8 mouse cellular contexts compared by ENCODE assay signal in the genomic region with DNA sequence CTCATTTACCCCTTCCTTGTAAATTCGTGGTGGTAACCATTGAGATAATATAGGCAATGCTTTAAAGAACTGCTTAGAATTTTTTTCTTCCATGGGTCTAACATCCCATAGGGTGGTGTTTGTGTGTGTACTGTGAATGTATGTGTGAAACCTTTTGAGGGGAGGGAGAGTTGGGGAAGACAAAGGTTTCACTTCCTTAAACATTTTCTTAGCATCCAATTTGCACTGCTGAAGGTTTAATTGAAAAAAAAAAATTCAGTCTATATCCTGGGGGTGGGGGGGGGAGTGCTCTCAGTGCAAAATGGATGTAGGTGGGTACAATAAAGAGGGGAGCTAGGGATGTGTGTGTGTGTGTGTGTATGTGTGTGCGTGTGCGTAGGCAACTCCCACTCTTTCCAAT. TPM values are rescaled to one million over a fixed set of nuclear protein-coding genes. Genes with fewer than 3 reads are reported as not detected.
A peak's percentile ranks its signal among the peaks of the same experiment; 100 is the strongest.
DNase-seq lines count a peak whose midpoint lies in the region; ATAC-seq and TF ChIP-seq lines count a peak whose summit lies in the region.

No protein-coding gene starts in this region.

- H3K4me2 ChIP-seq in embryonic facial prominence, embryonic 14.5 days (ENCODE audit: low read depth, low read length) = peak overlapping the region; percentile 70
- peak overlapping the region; percentile 74 for H3K4me2 ChIP-seq in intestine, embryonic 16.5 days (ENCODE audit: low read depth, low read length)
- H3K4me2 ChIP-seq in neural tube, embryonic 13.5 days = peak overlapping the region; percentile 98

- WGBS in embryonic facial prominence, embryonic 14.5 days = 10% methylated on average over 3 of the region's 3 CpGs
- WGBS in intestine, embryonic 16.5 days = 9% methylated on average over 3 of the region's 3 CpGs
- WGBS in neural tube, embryonic 13.5 days = 11% methylated on average over 3 of the region's 3 CpGs

- no peak for ATAC-seq in embryonic facial prominence, embryonic 14.5 days (ENCODE audit: low read depth)
- ATAC-seq in intestine, embryonic 16.5 days = no peak
- ATAC-seq in neural tube, embryonic 13.5 days (ENCODE audit: low read depth) = no peak
- no peak for ATAC-seq in inflammation-experienced regulatory T-cells, adult 6 months
- ATAC-seq in erythroid progenitor cell, adult 5-6 weeks (replicated peaks; ENCODE audit: low FRiP score, poor library complexity, severe bottlenecking) = no peak

- H3K27me3 ChIP-seq in embryonic facial prominence, embryonic 14.5 days (replicated peaks; ENCODE audit: control insufficient read depth, insufficient read depth, low read length) = no peaks in the 10 kb centered on the region
- H3K27me3 ChIP-seq in intestine, embryonic 16.5 days (replicated peaks; ENCODE audit: control insufficient read depth, insufficient read depth, low read length) = no peaks in the 10 kb centered on the region
- H3K27me3 ChIP-seq in neural tube, embryonic 13.5 days = no peaks in the 10 kb centered on the region

- H3K4me3 ChIP-seq in layer of hippocampus, adult 2 months = peak overlapping the region; percentile 85
- peak overlapping the region; percentile 82 for H3K4me3 ChIP-seq in embryonic facial prominence, embryonic 14.5 days (ENCODE audit: low read depth, low read length)
- H3K4me3 ChIP-seq in intestine, embryonic 16.5 days (ENCODE audit: low read length) = peak overlapping the region; percentile 93
- H3K4me3 ChIP-seq in neural tube, embryonic 13.5 days = peak overlapping the region; percentile 96

- no peak for TF ChIP-seq CTCF in layer of hippocampus, adult 2 months (conservative IDR thresholded peaks at IDR 0.05)

- peak overlapping the region; percentile 98 for H3K27ac ChIP-seq in layer of hippocampus, adult 2 months
- H3K27ac ChIP-seq in embryonic facial prominence, embryonic 14.5 days (replicated peaks; ENCODE audit: low read depth, low read length) = peak overlapping the region; percentile 95
- H3K27ac ChIP-seq in intestine, embryonic 16.5 days (ENCODE audit: low read length) = peak overlapping the region; percentile 94
- peak overlapping the region; percentile 98 for H3K27ac ChIP-seq in neural tube, embryonic 13.5 days (replicated peaks)

- no peaks in the 10 kb centered on the region for H3K9me3 ChIP-seq in embryonic facial prominence, embryonic 14.5 days (ENCODE audit: control insufficient read depth, low read length)
- H3K9me3 ChIP-seq in intestine, embryonic 16.5 days (ENCODE audit: control insufficient read depth, low read length) = no peaks in the 10 kb centered on the region
- no peaks in the 10 kb centered on the region for H3K9me3 ChIP-seq in neural tube, embryonic 13.5 days

- H3K4me1 ChIP-seq in embryonic facial prominence, embryonic 14.5 days (ENCODE audit: control insufficient read depth, insufficient read depth, low read length) = peaks cover 31% of the 10 kb centered on the region
- peaks cover 52% of the 10 kb centered on the region for H3K4me1 ChIP-seq in intestine, embryonic 16.5 days (ENCODE audit: control insufficient read depth, insufficient read depth, low read length)
- H3K4me1 ChIP-seq in neural tube, embryonic 13.5 days (replicated peaks) = peaks cover 64% of the 10 kb centered on the region

- no peak for DNase-seq in layer of hippocampus, adult 2 months (ENCODE audit: low spot score in 2 of 2)
- no peak for DNase-seq in layer of hippocampus, postnatal 10 days (ENCODE audit: low spot score in 2 of 2)
- DNase-seq in embryonic facial prominence, embryonic 14.5 days (ENCODE audit: low spot score) = no peak
- DNase-seq in retina, embryonic 14.5 days (ENCODE audit: low spot score) = no peak

- H3K9ac ChIP-seq in embryonic facial prominence, embryonic 14.5 days (ENCODE audit: low read depth, low read length) = peak overlapping the region; percentile 92
- peak overlapping the region; percentile 95 for H3K9ac ChIP-seq in intestine, embryonic 16.5 days (ENCODE audit: low read depth, low read length)
- H3K9ac ChIP-seq in neural tube, embryonic 13.5 days = peak overlapping the region; percentile 99

- 0 out of 2 replicates have a peak, but pooled peaks cover 7% of the 10 kb centered on the region for H3K36me3 ChIP-seq in embryonic facial prominence, embryonic 14.5 days (ENCODE audit: control insufficient read depth, insufficient read depth, low read length)
- no peaks in the 10 kb centered on the region for H3K36me3 ChIP-seq in intestine, embryonic 16.5 days (ENCODE audit: control insufficient read depth, insufficient read depth, low read length)
- H3K36me3 ChIP-seq in neural tube, embryonic 13.5 days = no peaks in the 10 kb centered on the region

RNA-seq across cellular contexts. Expression of a gene that starts 0.5 kb away (rescaled TPM):
- 10 to 100 TPM; 68.4 to 76.9 TPM for total RNA-seq in layer of hippocampus, adult 2 months (2021)
- total RNA-seq in layer of hippocampus, postnatal 10 days (2021) = 10 to 100 TPM; 91.2 to 97.7 TPM
- polyA plus RNA-seq in embryonic facial prominence, embryonic 14.5 days (2014; fragmentation: Nextera tagmentation; extraction: Ambion mirVana) = 16.9 and 18.7 TPM in 2 replicates
- polyA plus RNA-seq in intestine, embryonic 16.5 days (2015; fragmentation: Nextera tagmentation; extraction: Ambion mirVana) = 5.1 and 5.9 TPM in 2 replicates
- 9.4 and 9.6 TPM in 2 replicates for polyA plus RNA-seq in neural tube, embryonic 13.5 days (2015; fragmentation: Nextera tagmentation; extraction: Ambion mirVana)
- 10 to 100 TPM; 11.1 to 12.4 (median 12.2) TPM for polyA plus RNA-seq in inflammation-experienced regulatory T-cells, adult 6 months (2017; shearing (Covaris generic))
- total RNA-seq in erythroid progenitor cell, adult 5-6 weeks (2015; ENCODE audit: low replicate concordance) = 0.36 and 2.5 TPM in 2 replicates
- total RNA-seq in erythroid progenitor cell, adult 5-6 weeks (2017; ENCODE audit: low replicate concordance) = 1.2 and 1.7 TPM in 2 replicates

RNA-seq across cellular contexts. Expression of a gene that starts 27.3 kb away (rescaled TPM):
- total RNA-seq in layer of hippocampus, adult 2 months (2021) = not detected
- total RNA-seq in layer of hippocampus, postnatal 10 days (2021) = not detected
- 1.7 and 2.3 TPM in 2 replicates for polyA plus RNA-seq in embryonic facial prominence, embryonic 14.5 days (2014; fragmentation: Nextera tagmentation; extraction: Ambion mirVana)
- 0.61 and 0.80 TPM in 2 replicates for polyA plus RNA-seq in intestine, embryonic 16.5 days (2015; fragmentation: Nextera tagmentation; extraction: Ambion mirVana)
- polyA plus RNA-seq in neural tube, embryonic 13.5 days (2015; fragmentation: Nextera tagmentation; extraction: Ambion mirVana) = not detected in 2 replicates
- not detected for polyA plus RNA-seq in inflammation-experienced regulatory T-cells, adult 6 months (2017; shearing (Covaris generic))
- total RNA-seq in erythroid progenitor cell, adult 5-6 weeks (2015; ENCODE audit: low replicate concordance) = not detected in 2 replicates
- total RNA-seq in erythroid progenitor cell, adult 5-6 weeks (2017; ENCODE audit: low replicate concordance) = not detected in 2 replicates

RNA-seq across cellular contexts. Expression of a gene that starts 41.2 kb away (rescaled TPM):
- total RNA-seq in layer of hippocampus, adult 2 months (2021) = not detected
- total RNA-seq in layer of hippocampus, postnatal 10 days (2021) = not detected
- not detected in 2 replicates for polyA plus RNA-seq in embryonic facial prominence, embryonic 14.5 days (2014; fragmentation: Nextera tagmentation; extraction: Ambion mirVana)
- not detected in 2 replicates for polyA plus RNA-seq in intestine, embryonic 16.5 days (2015; fragmentation: Nextera tagmentation; extraction: Ambion mirVana)
- not detected in 2 replicates for polyA plus RNA-seq in neural tube, embryonic 13.5 days (2015; fragmentation: Nextera tagmentation; extraction: Ambion mirVana)
- under 1 TPM in 2 of 3 experiments, not detected in 1; 0.17 to 0.72 TPM for polyA plus RNA-seq in inflammation-experienced regulatory T-cells, adult 6 months (2017; shearing (Covaris generic))
- total RNA-seq in erythroid progenitor cell, adult 5-6 weeks (2015; ENCODE audit: low replicate concordance) = not detected in 2 replicates
- not detected in 2 replicates for total RNA-seq in erythroid progenitor cell, adult 5-6 weeks (2017; ENCODE audit: low replicate concordance)
